Mouse (Mus musculus): ENCODE measurements around the gene Mixl1. TPM values are rescaled to one million over a fixed set of nuclear protein-coding genes. Genes with fewer than 3 reads are reported as not detected.

Gene Mixl1
- total RNA-seq, 1 experiment = 0.18 TPM

- Histone ChIP-seq H3K9ac (ENCODE audit: insufficient read depth, low read depth, low read length, poor library complexity, severe bottlenecking) (no peak overlapping the region), H3K4me1 (ENCODE audit: control insufficient read depth in 2 of 2, insufficient read depth in 2 of 2, low read length in 2 of 2, poor library complexity in 1 of 2) (no peaks in the 10 kb centered on the region), H3K9me3 (ENCODE audit: control insufficient read depth, insufficient read depth, low read depth, low read length) (no peaks in the 10 kb centered on the region), H3K27ac (ENCODE audit: insufficient read depth, low read depth, low read length, poor library complexity, severe bottlenecking) (no peak overlapping the region), H3K36me3 (ENCODE audit: control insufficient read depth, insufficient read depth, low read length, poor library complexity, severe bottlenecking) (no peaks in the 10 kb centered on the region), H3K4me3 (ENCODE audit: insufficient read depth in 1 of 2, low read depth in 1 of 2, low read length in 2 of 2, poor library complexity in 1 of 2, severe bottlenecking in 1 of 2) (no peak overlapping the region)
- in situ Hi-C loops (cut with MboI; ENCODE audit: low sequenced_read_pairs in 2 of 2, unreplicated experiment in 2 of 2) = no loop called here
- no peak for DNase-seq (ENCODE audit: low read depth, low spot score)
- TF ChIP-seq MAFK (IDR thresholded peaks at IDR 0.05; ENCODE audit: insufficient read depth, low read depth, low read length) (no peak), HCFC1 (IDR thresholded peaks at IDR 0.05; ENCODE audit: borderline replicate concordance, insufficient read depth, low read length) (no peak), CHD2 (IDR thresholded peaks at IDR 0.05; ENCODE audit: low read depth, low read length) (no peak), ZNF384 (IDR thresholded peaks at IDR 0.05; ENCODE audit: low read depth, low read length) (no peak), ZC3H11A (IDR thresholded peaks at IDR 0.05; ENCODE audit: borderline replicate concordance, low read depth, low read length) (no peak)
Measured at GRCm38 (mm10) chr1:180718756-180719155, 21.9 kb upstream of the Mixl1 start.

- in situ Hi-C loops (cut with MboI; ENCODE audit: low sequenced_read_pairs in 2 of 2, unreplicated experiment in 2 of 2) = no loop called here
- Histone ChIP-seq H3K4me1 (ENCODE audit: control insufficient read depth in 2 of 2, insufficient read depth in 2 of 2, low read length in 2 of 2, poor library complexity in 1 of 2) (no peaks in the 10 kb centered on the region), H3K36me3 (ENCODE audit: control insufficient read depth, insufficient read depth, low read length, poor library complexity, severe bottlenecking) (no peaks in the 10 kb centered on the region), H3K9me3 (ENCODE audit: control insufficient read depth, insufficient read depth, low read depth, low read length) (no peaks in the 10 kb centered on the region), H3K4me3 (ENCODE audit: insufficient read depth in 1 of 2, low read depth in 1 of 2, low read length in 2 of 2, poor library complexity in 1 of 2, severe bottlenecking in 1 of 2) (no peak overlapping the region), H3K9ac (ENCODE audit: insufficient read depth, low read depth, low read length, poor library complexity, severe bottlenecking) (no peak overlapping the region), H3K27ac (ENCODE audit: insufficient read depth, low read depth, low read length, poor library complexity, severe bottlenecking) (no peak overlapping the region)
- DNase-seq (ENCODE audit: low read depth, low spot score) = no peak
- no peak for TF ChIP-seq HCFC1 (IDR thresholded peaks at IDR 0.05; ENCODE audit: borderline replicate concordance, insufficient read depth, low read length)
- TF ChIP-seq ZNF384 (IDR thresholded peaks at IDR 0.05; ENCODE audit: low read depth, low read length) = no peak
- TF ChIP-seq CHD2 (IDR thresholded peaks at IDR 0.05; ENCODE audit: low read depth, low read length) = no peak
- no peak for TF ChIP-seq ZC3H11A (IDR thresholded peaks at IDR 0.05; ENCODE audit: borderline replicate concordance, low read depth, low read length)
- no peak for TF ChIP-seq MAFK (IDR thresholded peaks at IDR 0.05; ENCODE audit: insufficient read depth, low read depth, low read length)
Measured at GRCm38 (mm10) chr1:180708935-180709776, 12.3 kb upstream of the Mixl1 start.

GRCm38 (mm10) chr1:180707813-180708212, 11.0 kb upstream of the Mixl1 start:
- in situ Hi-C loops (cut with MboI; ENCODE audit: low sequenced_read_pairs in 2 of 2, unreplicated experiment in 2 of 2) = no loop called here
- H3K4me3 ChIP-seq (ENCODE audit: insufficient read depth in 1 of 2, low read depth in 1 of 2, low read length in 2 of 2, poor library complexity in 1 of 2, severe bottlenecking in 1 of 2) = no peak overlapping the region
- H3K4me1 ChIP-seq (ENCODE audit: control insufficient read depth in 2 of 2, insufficient read depth in 2 of 2, low read length in 2 of 2, poor library complexity in 1 of 2) = no peaks in the 10 kb centered on the region
- H3K9me3 ChIP-seq (ENCODE audit: control insufficient read depth, insufficient read depth, low read depth, low read length) = no peaks in the 10 kb centered on the region
- H3K36me3 ChIP-seq (ENCODE audit: control insufficient read depth, insufficient read depth, low read length, poor library complexity, severe bottlenecking) = no peaks in the 10 kb centered on the region
- no peak for DNase-seq (ENCODE audit: low read depth, low spot score)
- no peak overlapping the region for H3K9ac ChIP-seq (ENCODE audit: insufficient read depth, low read depth, low read length, poor library complexity, severe bottlenecking)
- TF ChIP-seq CHD2 (IDR thresholded peaks at IDR 0.05; ENCODE audit: low read depth, low read length) = no peak
- no peak overlapping the region for H3K27ac ChIP-seq (ENCODE audit: insufficient read depth, low read depth, low read length, poor library complexity, severe bottlenecking)

- in situ Hi-C loops (cut with MboI; ENCODE audit: low sequenced_read_pairs in 2 of 2, unreplicated experiment in 2 of 2) = no loop called here
- no peak for TF ChIP-seq CHD2 (IDR thresholded peaks at IDR 0.05; ENCODE audit: low read depth, low read length)
- DNase-seq (ENCODE audit: low read depth, low spot score) = no peak
- Histone ChIP-seq H3K36me3 (ENCODE audit: control insufficient read depth, insufficient read depth, low read length, poor library complexity, severe bottlenecking) (no peaks in the 10 kb centered on the region), H3K27ac (ENCODE audit: insufficient read depth, low read depth, low read length, poor library complexity, severe bottlenecking) (no peak overlapping the region), H3K4me1 (ENCODE audit: control insufficient read depth in 2 of 2, insufficient read depth in 2 of 2, low read length in 2 of 2, poor library complexity in 1 of 2) (no peaks in the 10 kb centered on the region), H3K9me3 (ENCODE audit: control insufficient read depth, insufficient read depth, low read depth, low read length) (no peaks in the 10 kb centered on the region), H3K4me3 (ENCODE audit: insufficient read depth in 1 of 2, low read depth in 1 of 2, low read length in 2 of 2, poor library complexity in 1 of 2, severe bottlenecking in 1 of 2) (no peak overlapping the region), H3K9ac (ENCODE audit: insufficient read depth, low read depth, low read length, poor library complexity, severe bottlenecking) (no peak overlapping the region)
Measured at GRCm38 (mm10) chr1:180707368-180707767, 10.5 kb upstream of the Mixl1 start.

DNA sequence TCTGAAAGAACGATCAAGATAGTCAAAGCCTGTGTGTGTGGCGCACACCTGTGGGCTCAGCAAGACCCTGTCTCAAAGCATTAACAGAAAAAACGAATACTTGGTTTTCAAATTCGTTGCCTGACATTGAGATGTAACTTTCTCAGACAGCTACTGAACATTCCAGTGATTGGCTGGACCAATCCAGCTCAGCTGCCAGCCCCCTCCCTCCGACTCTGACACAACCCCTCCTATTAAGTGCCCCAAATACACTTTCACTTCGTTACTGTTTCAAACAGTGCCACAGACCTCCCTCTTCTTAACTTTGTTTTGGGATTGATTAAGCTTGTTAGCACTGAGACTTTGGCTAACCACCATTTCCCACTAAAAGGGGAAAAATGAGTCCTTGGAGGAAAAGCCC, 6.6 kb upstream of the Mixl1 start:
- in situ Hi-C loops (cut with MboI; ENCODE audit: low sequenced_read_pairs in 2 of 2, unreplicated experiment in 2 of 2) = no loop called here
- H3K4me1 ChIP-seq (ENCODE audit: control insufficient read depth in 2 of 2, insufficient read depth in 2 of 2, low read length in 2 of 2, poor library complexity in 1 of 2) = no peaks in the 10 kb centered on the region
- no peaks in the 10 kb centered on the region for H3K36me3 ChIP-seq (ENCODE audit: control insufficient read depth, insufficient read depth, low read length, poor library complexity, severe bottlenecking)
- no peak for DNase-seq (ENCODE audit: low read depth, low spot score)
- no peak overlapping the region for H3K4me3 ChIP-seq (ENCODE audit: insufficient read depth in 1 of 2, low read depth in 1 of 2, low read length in 2 of 2, poor library complexity in 1 of 2, severe bottlenecking in 1 of 2)
- no peaks in the 10 kb centered on the region for H3K9me3 ChIP-seq (ENCODE audit: control insufficient read depth, insufficient read depth, low read depth, low read length)
- H3K9ac ChIP-seq (ENCODE audit: insufficient read depth, low read depth, low read length, poor library complexity, severe bottlenecking) = no peak overlapping the region
- H3K27ac ChIP-seq (ENCODE audit: insufficient read depth, low read depth, low read length, poor library complexity, severe bottlenecking) = no peak overlapping the region
- TF ChIP-seq MAFK (IDR thresholded peaks at IDR 0.05; ENCODE audit: insufficient read depth, low read depth, low read length) (no peak), ZNF384 (IDR thresholded peaks at IDR 0.05; ENCODE audit: low read depth, low read length) (no peak), HCFC1 (IDR thresholded peaks at IDR 0.05; ENCODE audit: borderline replicate concordance, insufficient read depth, low read length) (no peak), CHD2 (IDR thresholded peaks at IDR 0.05; ENCODE audit: low read depth, low read length) (no peak), ZC3H11A (IDR thresholded peaks at IDR 0.05; ENCODE audit: borderline replicate concordance, low read depth, low read length) (no peak)

All from ES-E14 (cell line).